Mouse (Mus musculus): ENCODE results near the gene Zfp874b.
A peak's percentile ranks its signal among the peaks of the same experiment; 100 is the strongest.
"Not testable (repeated sequence)": the region's sequence is repeated elsewhere in the genome, so short reads cannot be mapped to it uniquely, and the experiment has no call there.

The Zfp874b gene

GRCm38 (mm10) chr13:67483625-67484423, at the start of gene Zfp874b:
Gene Zfp874b, minus strand, starts transcription at chr13:67484258.
- DNase-seq (ENCODE audit: low spot score in 2 of 2): peak; percentile 70 to 93

GRCm38 (mm10) chr13:67527049-67527730, 43.1 kb upstream of the Zfp874b start:
- DNase-seq (ENCODE audit: low spot score in 2 of 2): no peak

- peak; percentile 87 to 93 for DNase-seq (ENCODE audit: low spot score in 2 of 2)
Observed at GRCm38 (mm10) chr13:67525753-67526410, 41.8 kb upstream of the Zfp874b start, which contains the start of the genes Gm26965 and Zfp87. Gene Gm26965, minus strand, starts transcription at chr13:67526151. Gene Zfp87, minus strand, starts transcription at chr13:67526177.

- DNase-seq (ENCODE audit: low spot score in 2 of 2): no peak
Observed at GRCm38 (mm10) chr13:67500908-67501307, 16.9 kb upstream of the Zfp874b start.

- peak; percentile 76 to 92 for DNase-seq (ENCODE audit: low spot score in 2 of 2)
Observed at GRCm38 (mm10) chr13:67500084-67500719, 16.1 kb upstream of the Zfp874b start, which contains the start of gene Zfp58. Gene Zfp58, minus strand, starts transcription at chr13:67500555.

- DNase-seq (ENCODE audit: low spot score in 2 of 2): no peak
Observed at GRCm38 (mm10) chr13:67495631-67496030, 11.6 kb upstream of the Zfp874b start.

GRCm38 (mm10) chr13:67484424-67484811, 360 bp upstream of the Zfp874b start:
- no peak for DNase-seq (ENCODE audit: low spot score in 2 of 2)

GRCm38 (mm10) chr13:67481528-67481927, 2.5 kb downstream of the Zfp874b start:
- no peak for DNase-seq (ENCODE audit: low spot score in 2 of 2)

- no peak for DNase-seq (ENCODE audit: low spot score in 2 of 2)
Observed at GRCm38 (mm10) chr13:67469274-67469673, 14.8 kb downstream of the Zfp874b start.

- not testable (repeated sequence) for DNase-seq (ENCODE audit: low spot score in 2 of 2)
Observed at GRCm38 (mm10) chr13:67463506-67464185, 20.4 kb downstream of the Zfp874b start.

- DNase-seq (ENCODE audit: low spot score in 2 of 2): no peak
Observed at GRCm38 (mm10) chr13:67452021-67452309, 32.1 kb downstream of the Zfp874b start.

- peak; percentile 80 to 95 for DNase-seq (ENCODE audit: low spot score in 2 of 2)
Observed at GRCm38 (mm10) chr13:67451172-67452020, 32.7 kb downstream of the Zfp874b start, which contains the start of gene Zfp874a. Gene Zfp874a, minus strand, starts transcription at chr13:67451624.

- not testable (repeated sequence) for DNase-seq (ENCODE audit: low spot score in 2 of 2)
Observed at GRCm38 (mm10) chr13:67437095-67437494, 47.0 kb downstream of the Zfp874b start.

- DNase-seq (ENCODE audit: low spot score in 2 of 2): no peak
Observed at GRCm38 (mm10) chr13:67428116-67428515, 55.9 kb downstream of the Zfp874b start.

- not testable (repeated sequence) for DNase-seq (ENCODE audit: low spot score in 2 of 2)
Observed at GRCm38 (mm10) chr13:67425699-67426098, 58.4 kb downstream of the Zfp874b start.

- not testable (repeated sequence) for DNase-seq (ENCODE audit: low spot score in 2 of 2)
Observed at GRCm38 (mm10) chr13:67422532-67422931, 61.5 kb downstream of the Zfp874b start.

Measured in left cerebral cortex, adult 9 months (tissue).